Mouse (Mus musculus) midbrain, embryonic 14.5 days (tissue): ENCODE measurements at regions not wholly inside any gene's neighbourhood (a gene's known extent, or its start where the extent isn't known, plus 50 kb on each side); places are given as distances from the start of the nearest gene placed in this dataset.

Experiments
- ATAC-seq: fragments of 200-750 bp; cut with Nextera tagmentation; 2 replicates; pipeline ENCODE4 v1.8.0; 2017; ENCODE audit warnings: moderate number of reproducible peaks, moderate library complexity; ENCODE audit not compliant: low FRiP score, low TSS enrichment
- DNase-seq: peaks from one replicate; pipeline ENCODE4 v3.0.0-alpha.2; 2015
- H3K27ac ChIP-seq: fragments of 300-500 bp; sonication (generic); replicated peaks from 2 replicates; pipeline ENCODE4 v1.5.1; 2014; ENCODE audit warnings: mild to moderate bottlenecking, low read depth, low read length, moderate library complexity
- H3K27me3 ChIP-seq: fragments of 300-500 bp; sonication (generic); 2 replicates; pipeline ENCODE4 v1.6.1; 2014; ENCODE audit warnings: low read length, control low read depth, mixed read lengths; ENCODE audit not compliant: control insufficient read depth, insufficient read depth
- H3K36me3 ChIP-seq: fragments of 300-500 bp; sonication (generic); 2 replicates; pipeline ENCODE4 v1.6.1; 2014; ENCODE audit warnings: low read length, control low read depth; ENCODE audit not compliant: control insufficient read depth, insufficient read depth
- H3K4me1 ChIP-seq: fragments of 300-500 bp; sonication (generic); 2 replicates; pipeline ENCODE4 v1.6.1; 2014; ENCODE audit warnings: mild to moderate bottlenecking, antibody characterized with exemption, low read length, control low read depth; ENCODE audit not compliant: control insufficient read depth, insufficient read depth
- H3K4me2 ChIP-seq: fragments of 300-500 bp; sonication (generic); 2 replicates; pipeline ENCODE4 v1.6.1; 2014; ENCODE audit warnings: mild to moderate bottlenecking, low read length, moderate library complexity
- H3K4me3 ChIP-seq: fragments of 300-500 bp; sonication (generic); replicated peaks from 2 replicates; pipeline ENCODE4 v1.5.1; 2014; ENCODE audit warnings: low read depth, low read length
- H3K9ac ChIP-seq: fragments of 300-500 bp; sonication (generic); replicated peaks from 2 replicates; pipeline ENCODE4 v1.6.1; 2014; ENCODE audit warnings: mild to moderate bottlenecking, low read length, moderate library complexity
- H3K9me3 ChIP-seq: fragments of 300-500 bp; sonication (generic); 2 replicates; pipeline ENCODE4 v1.6.1; 2016; ENCODE audit warnings: low read length, control low read depth, mixed read lengths; ENCODE audit not compliant: control insufficient read depth
- WGBS: fragments of 180-500 bp; shearing (Covaris S2); extraction: QIAGEN DNeasy Blood & Tissue Kit; methylation state at CpG from one replicate; pipeline ENCODE4 v1.1.7; 2014; 5-methylcytosine and 5-hydroxymethylcytosine counted together

DNA sequence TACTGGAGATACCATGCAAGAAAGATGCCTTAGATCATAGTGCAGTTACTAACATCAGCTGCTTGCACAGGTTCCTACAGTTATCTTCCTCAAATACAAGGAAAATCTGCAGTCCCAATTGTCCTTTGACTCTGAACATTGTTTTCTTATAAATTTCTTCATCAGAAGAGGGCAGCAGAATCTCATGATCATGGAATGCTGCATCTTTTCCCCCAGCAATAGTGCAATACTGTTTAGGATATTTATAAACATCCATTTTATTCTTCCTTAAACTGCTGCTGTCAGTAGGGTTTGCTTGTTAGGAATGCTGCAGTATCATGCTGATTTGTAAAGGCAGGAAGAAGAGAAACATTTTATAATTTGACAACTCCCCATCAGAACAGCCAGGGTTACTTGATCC is 1088.7 kb downstream of the Otol1 start:
- no peak overlapping the region for H3K4me3 ChIP-seq
- DNase-seq: peak; percentile 66
- H3K27me3 ChIP-seq: no peaks in the 10 kb centered on the region
- no peak overlapping the region for H3K9ac ChIP-seq
- ATAC-seq: no peak
- no peaks in the 10 kb centered on the region for H3K9me3 ChIP-seq
- no peaks in the 10 kb centered on the region for H3K36me3 ChIP-seq
- H3K4me1 ChIP-seq: no peaks in the 10 kb centered on the region
- no peak overlapping the region for H3K4me2 ChIP-seq
- H3K27ac ChIP-seq: no peak overlapping the region

DNA sequence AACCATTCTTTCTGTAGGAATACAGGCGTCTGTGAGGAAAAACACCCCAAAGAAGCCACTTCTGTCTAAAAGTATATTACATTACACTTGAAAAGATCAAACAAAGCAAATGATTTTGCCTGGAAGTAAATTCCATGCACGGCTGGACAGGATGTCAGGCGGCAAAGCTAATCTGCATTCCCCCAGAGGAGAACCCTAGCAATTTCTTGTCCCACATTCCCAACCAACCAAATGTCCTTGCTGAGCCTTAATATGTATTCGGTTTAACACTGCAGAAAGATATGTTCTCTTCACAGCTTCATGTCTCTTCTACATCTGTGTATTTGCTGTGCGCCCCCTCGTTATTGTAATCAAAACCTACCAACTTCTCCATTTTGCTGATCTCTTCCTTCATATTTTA is 1096.1 kb downstream of the Otol1 start:
- Histone ChIP-seq H3K27ac (no peak overlapping the region), H3K9ac (no peak overlapping the region), H3K27me3 (no peaks in the 10 kb centered on the region), H3K36me3 (no peaks in the 10 kb centered on the region), H3K4me3 (no peak overlapping the region), H3K4me1 (no peaks in the 10 kb centered on the region), H3K4me2 (no peak overlapping the region), H3K9me3 (no peaks in the 10 kb centered on the region)
- WGBS: 62% methylated on average over 6 of the region's 6 CpGs
- peak; percentile 42 for DNase-seq
- ATAC-seq: no peak

DNA sequence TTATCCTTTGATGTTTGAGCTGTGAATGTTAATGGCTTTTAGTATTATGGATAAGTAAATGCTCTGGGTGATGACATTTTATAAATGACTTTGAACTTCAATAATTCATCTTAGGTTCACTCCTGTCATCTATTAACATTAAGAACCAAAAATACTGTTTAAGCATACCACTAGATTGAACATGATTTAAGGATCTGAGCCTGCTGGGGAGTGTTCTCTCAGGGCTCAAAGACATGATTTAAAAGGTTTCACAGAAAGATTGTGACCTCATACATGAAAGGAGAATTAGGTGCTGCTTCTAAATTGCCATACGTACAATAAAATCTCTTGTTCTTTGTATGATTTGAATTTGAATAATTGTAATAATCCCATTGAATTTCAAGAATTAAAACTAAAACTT is 1137.8 kb downstream of the Otol1 start:
- no peak overlapping the region for H3K4me3 ChIP-seq
- H3K27me3 ChIP-seq: no peaks in the 10 kb centered on the region
- no peaks in the 10 kb centered on the region for H3K36me3 ChIP-seq
- no peaks in the 10 kb centered on the region for H3K4me1 ChIP-seq
- H3K9ac ChIP-seq: no peak overlapping the region
- 63% methylated on average over 1 of the region's 1 CpGs for WGBS
- DNase-seq: no peak
- H3K27ac ChIP-seq: no peak overlapping the region
- no peak overlapping the region for H3K4me2 ChIP-seq
- no peaks in the 10 kb centered on the region for H3K9me3 ChIP-seq
- ATAC-seq: no peak
